Mouse (Mus musculus): ENCODE measurements around the gene Tomm34. TPM values are rescaled to one million over a fixed set of nuclear protein-coding genes. Genes with fewer than 3 reads are reported as not detected.
A peak's percentile ranks its signal among the peaks of the same experiment; 100 is the strongest.

The Tomm34 gene
- total and polyA plus RNA-seq, 2 experiments, result 6.0 to 13.8 TPM

DNA sequence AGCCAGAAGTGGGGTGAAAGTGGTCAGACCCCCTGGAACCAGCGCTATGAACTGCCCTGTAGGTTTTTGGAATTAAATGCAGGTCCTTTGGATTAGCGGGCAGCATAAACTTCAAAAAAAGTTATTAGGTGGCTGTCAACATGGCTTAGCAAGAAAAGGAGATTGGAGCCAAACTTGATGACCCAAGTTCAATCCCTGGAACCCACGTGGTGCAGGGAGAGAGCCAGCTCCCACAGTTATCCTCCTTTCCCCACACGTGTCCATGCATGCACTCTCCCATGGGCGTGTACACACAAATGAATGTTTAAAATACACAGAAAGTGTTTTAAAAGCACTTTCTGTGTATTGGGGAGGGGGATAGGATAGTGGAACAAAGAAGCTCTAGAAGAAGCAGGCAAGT lies 60.5 kb downstream of the Tomm34 start:
- DNase-seq (ENCODE audit: extremely low read depth, low read depth, low spot score), result peak; percentile 64
- 56% methylated on average over 5 of the region's 5 CpGs for WGBS
- H3K27ac ChIP-seq (replicated peaks; ENCODE audit: insufficient read depth, low read depth, low read length), result no peak overlapping the region
- no peak overlapping the region for H3K4me3 ChIP-seq (ENCODE audit: insufficient read depth, low read depth, low read length)
- H3K4me1 ChIP-seq (ENCODE audit: control insufficient read depth, insufficient read depth, low read length), result peaks cover 13% of the 10 kb centered on the region
- no peak overlapping the region for H3K9ac ChIP-seq (ENCODE audit: low read depth, low read length)
- peaks cover 22% of the 10 kb centered on the region; the same call in 1 of the 2 replicates for H3K79me2 ChIP-seq (ENCODE audit: control insufficient read depth, insufficient read depth, low read length)
- H3K36me3 ChIP-seq (ENCODE audit: control insufficient read depth, insufficient read depth, low read length), result peaks cover 34% of the 10 kb centered on the region
- TF ChIP-seq POLR2A (IDR thresholded peaks at IDR 0.05; ENCODE audit: extremely low read depth, insufficient read depth, low read length) (no peak), CTCF (IDR thresholded peaks at IDR 0.05; ENCODE audit: low read depth, low read length) (no peak)
- no peaks in the 10 kb centered on the region for H3K27me3 ChIP-seq (ENCODE audit: control insufficient read depth, insufficient read depth, low read length)

- Histone ChIP-seq H3K79me2 (ENCODE audit: control insufficient read depth, insufficient read depth, low read length) (peaks cover 25% of the 10 kb centered on the region; the same call in 1 of the 2 replicates), H3K27ac (replicated peaks; ENCODE audit: insufficient read depth, low read depth, low read length) (peak overlapping the region; percentile 57), H3K9ac (ENCODE audit: low read depth, low read length) (no peak overlapping the region; the same call in 1 of the 2 replicates), H3K4me3 (ENCODE audit: insufficient read depth, low read depth, low read length) (no peak overlapping the region), H3K27me3 (ENCODE audit: control insufficient read depth, insufficient read depth, low read length) (no peaks in the 10 kb centered on the region), H3K4me1 (ENCODE audit: control insufficient read depth, insufficient read depth, low read length) (peaks cover 13% of the 10 kb centered on the region), H3K36me3 (ENCODE audit: control insufficient read depth, insufficient read depth, low read length) (peaks cover 21% of the 10 kb centered on the region)
- 53% methylated on average over 6 of the region's 6 CpGs for WGBS
- peak; percentile 69 for DNase-seq (ENCODE audit: extremely low read depth, low read depth, low spot score)
- TF ChIP-seq CTCF (IDR thresholded peaks at IDR 0.05; ENCODE audit: low read depth, low read length), result no peak
- no peak for TF ChIP-seq POLR2A (IDR thresholded peaks at IDR 0.05; ENCODE audit: extremely low read depth, insufficient read depth, low read length)
These were observed 61.7 kb downstream of the Tomm34 start for GRCm38 (mm10) chr2:164009227-164009626.

- WGBS, result 76% methylated on average over 2 of the region's 2 CpGs
- peaks cover 12% of the 10 kb centered on the region for H3K36me3 ChIP-seq (ENCODE audit: control insufficient read depth, insufficient read depth, low read length)
- DNase-seq (ENCODE audit: extremely low read depth, low read depth, low spot score), result no peak
- peak overlapping the region; percentile 27; the same call in 1 of the 2 replicates for H3K27ac ChIP-seq (replicated peaks; ENCODE audit: insufficient read depth, low read depth, low read length)
- no peak overlapping the region for H3K9ac ChIP-seq (ENCODE audit: low read depth, low read length)
- H3K4me1 ChIP-seq (ENCODE audit: control insufficient read depth, insufficient read depth, low read length), result peaks cover 13% of the 10 kb centered on the region
- H3K27me3 ChIP-seq (ENCODE audit: control insufficient read depth, insufficient read depth, low read length), result no peaks in the 10 kb centered on the region
- no peak overlapping the region for H3K4me3 ChIP-seq (ENCODE audit: insufficient read depth, low read depth, low read length)
- peaks cover 34% of the 10 kb centered on the region; the same call in 1 of the 2 replicates for H3K79me2 ChIP-seq (ENCODE audit: control insufficient read depth, insufficient read depth, low read length)
- no peak for TF ChIP-seq POLR2A (IDR thresholded peaks at IDR 0.05; ENCODE audit: extremely low read depth, insufficient read depth, low read length)
- TF ChIP-seq CTCF (IDR thresholded peaks at IDR 0.05; ENCODE audit: low read depth, low read length), result no peak
These were observed 62.9 kb downstream of the Tomm34 start for GRCm38 (mm10) chr2:164007987-164008545.

GRCm38 (mm10) chr2:164007547-164007946 lies 63.4 kb downstream of the Tomm34 start:
- H3K27me3 ChIP-seq (ENCODE audit: control insufficient read depth, insufficient read depth, low read length), result no peaks in the 10 kb centered on the region
- whole genome bisulfite sequencing, result 93% methylated on average over 8 of the region's 8 CpGs
- H3K79me2 ChIP-seq (ENCODE audit: control insufficient read depth, insufficient read depth, low read length), result peaks cover 34% of the 10 kb centered on the region; the same call in 1 of the 2 replicates
- peaks cover 9% of the 10 kb centered on the region for H3K36me3 ChIP-seq (ENCODE audit: control insufficient read depth, insufficient read depth, low read length)
- no peak for TF ChIP-seq POLR2A (IDR thresholded peaks at IDR 0.05; ENCODE audit: extremely low read depth, insufficient read depth, low read length)
- TF ChIP-seq CTCF (IDR thresholded peaks at IDR 0.05; ENCODE audit: low read depth, low read length), result no peak
- H3K4me3 ChIP-seq (ENCODE audit: insufficient read depth, low read depth, low read length), result no peak overlapping the region
- H3K27ac ChIP-seq (replicated peaks; ENCODE audit: insufficient read depth, low read depth, low read length), result no peak overlapping the region
- no peak for DNase-seq (ENCODE audit: extremely low read depth, low read depth, low spot score)
- no peak overlapping the region for H3K9ac ChIP-seq (ENCODE audit: low read depth, low read length)
- H3K4me1 ChIP-seq (ENCODE audit: control insufficient read depth, insufficient read depth, low read length), result peaks cover 13% of the 10 kb centered on the region

DNA sequence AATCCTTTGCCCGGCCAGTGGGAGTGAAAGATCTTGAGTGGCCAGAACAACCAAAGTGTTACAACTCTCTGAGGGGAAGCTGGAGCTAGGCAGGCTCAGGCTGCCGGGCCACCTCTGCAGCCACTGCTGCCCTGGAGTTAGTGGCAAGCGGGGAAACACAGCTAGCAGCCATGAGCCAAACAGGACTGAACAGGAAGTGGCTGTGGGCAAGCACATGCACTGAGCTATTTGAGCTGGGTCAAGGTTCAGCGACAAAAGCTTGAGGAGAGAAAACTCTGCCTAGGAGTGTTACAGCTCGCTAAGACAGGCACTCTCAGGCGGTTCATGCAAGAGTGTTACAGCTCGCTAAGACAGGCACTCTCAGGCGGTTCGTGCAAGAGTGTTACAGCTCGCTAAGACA lies 64.0 kb downstream of the Tomm34 start:
- TF ChIP-seq CTCF (IDR thresholded peaks at IDR 0.05; ENCODE audit: low read depth, low read length) (no peak), POLR2A (IDR thresholded peaks at IDR 0.05; ENCODE audit: extremely low read depth, insufficient read depth, low read length) (no peak)

GRCm38 (mm10) chr2:164004503-164004902 lies 66.5 kb downstream of the Tomm34 start:
- peaks cover 8% of the 10 kb centered on the region for H3K4me1 ChIP-seq (ENCODE audit: control insufficient read depth, insufficient read depth, low read length)
- WGBS, result 80% methylated on average over 5 of the region's 5 CpGs
- H3K27me3 ChIP-seq (ENCODE audit: control insufficient read depth, insufficient read depth, low read length), result no peaks in the 10 kb centered on the region
- no peaks in the 10 kb centered on the region for H3K36me3 ChIP-seq (ENCODE audit: control insufficient read depth, insufficient read depth, low read length)
- TF ChIP-seq POLR2A (IDR thresholded peaks at IDR 0.05; ENCODE audit: extremely low read depth, insufficient read depth, low read length), result no peak
- TF ChIP-seq CTCF (IDR thresholded peaks at IDR 0.05; ENCODE audit: low read depth, low read length), result no peak
- H3K4me3 ChIP-seq (ENCODE audit: insufficient read depth, low read depth, low read length), result no peak overlapping the region
- H3K27ac ChIP-seq (replicated peaks; ENCODE audit: insufficient read depth, low read depth, low read length), result no peak overlapping the region
- H3K79me2 ChIP-seq (ENCODE audit: control insufficient read depth, insufficient read depth, low read length), result peaks cover 29% of the 10 kb centered on the region; the same call in 1 of the 2 replicates
- H3K9ac ChIP-seq (ENCODE audit: low read depth, low read length), result no peak overlapping the region
- DNase-seq (ENCODE audit: extremely low read depth, low read depth, low spot score), result no peak

More for the DNA sequence above, 64.0 kb downstream of the Tomm34 start:
- Histone ChIP-seq H3K4me1 (ENCODE audit: control insufficient read depth, insufficient read depth, low read length) (peaks cover 13% of the 10 kb centered on the region), H3K4me3 (ENCODE audit: insufficient read depth, low read depth, low read length) (no peak overlapping the region), H3K27me3 (ENCODE audit: control insufficient read depth, insufficient read depth, low read length) (no peaks in the 10 kb centered on the region), H3K27ac (replicated peaks; ENCODE audit: insufficient read depth, low read depth, low read length) (no peak overlapping the region), H3K9ac (ENCODE audit: low read depth, low read length) (no peak overlapping the region), H3K79me2 (ENCODE audit: control insufficient read depth, insufficient read depth, low read length) (peaks cover 34% of the 10 kb centered on the region; the same call in 1 of the 2 replicates), H3K36me3 (ENCODE audit: control insufficient read depth, insufficient read depth, low read length) (peaks cover 3% of the 10 kb centered on the region; the same call in 1 of the 2 replicates)
- peak; percentile 67 for DNase-seq (ENCODE audit: extremely low read depth, low read depth, low spot score)
- WGBS, result 48% methylated on average over 10 of the region's 10 CpGs

Other genes with a start within 250 kb of the Tomm34 start
- not detected in 2 replicates for gene Kcnk15, start 217.5 kb downstream of the Tomm34 start, total RNA-seq (2014; rRNA removed)
- not detected in 2 replicates for gene Kcnk15, start 217.5 kb downstream of the Tomm34 start, polyA plus RNA-seq (2012; rRNA removed)
- 0.09 and 0.20 TPM in 2 replicates for gene Rims4, start 152.5 kb downstream of the Tomm34 start, total RNA-seq (2014; rRNA removed)
- gene Rims4, start 152.5 kb downstream of the Tomm34 start, polyA plus RNA-seq (2012; rRNA removed), result 0.02 and 0.04 TPM in 2 replicates
- gene Ywhab, start 76.2 kb downstream of the Tomm34 start, total RNA-seq (2014; rRNA removed), result 36.3 and 42.6 TPM in 2 replicates
- 16.9 and 17.2 TPM in 2 replicates for gene Ywhab, start 76.2 kb downstream of the Tomm34 start, polyA plus RNA-seq (2012; rRNA removed)
- gene Pabpc1l, start 45.7 kb downstream of the Tomm34 start, total RNA-seq (2014; rRNA removed), result under 0.01 TPM in 1 of 2 replicates, not detected in the other
- not detected in 2 replicates for gene Pabpc1l, start 45.7 kb downstream of the Tomm34 start, polyA plus RNA-seq (2012; rRNA removed)
- 10.1 and 13.9 TPM in 2 replicates for gene Stk4, start 847 bp downstream of the Tomm34 start, total RNA-seq (2014; rRNA removed)
- 4.7 and 6.3 TPM in 2 replicates for gene Stk4, start 847 bp downstream of the Tomm34 start, polyA plus RNA-seq (2012; rRNA removed)
- not detected in 2 replicates for gene Kcns1, start 99.9 kb upstream of the Tomm34 start, total RNA-seq (2014; rRNA removed)
- not detected in 2 replicates for gene Kcns1, start 99.9 kb upstream of the Tomm34 start, polyA plus RNA-seq (2012; rRNA removed)
- gene Wfdc5, start 111.6 kb upstream of the Tomm34 start, total RNA-seq (2014; rRNA removed), result not detected in 2 replicates
- gene Wfdc5, start 111.6 kb upstream of the Tomm34 start, polyA plus RNA-seq (2012; rRNA removed), result not detected in 2 replicates
- not detected in 2 replicates for gene Wfdc12, start 119.4 kb upstream of the Tomm34 start, total RNA-seq (2014; rRNA removed)
- gene Wfdc12, start 119.4 kb upstream of the Tomm34 start, polyA plus RNA-seq (2012; rRNA removed), result not detected in 2 replicates
- gene Wfdc15a, start 129.0 kb upstream of the Tomm34 start, total RNA-seq (2014; rRNA removed), result not detected in 2 replicates
- gene Wfdc15a, start 129.0 kb upstream of the Tomm34 start, polyA plus RNA-seq (2012; rRNA removed), result not detected in 2 replicates
- gene Wfdc15b, start 150.5 kb upstream of the Tomm34 start, total RNA-seq (2014; rRNA removed), result 0.28 TPM in 1 of 2 replicates, not detected in the other
- 0.24 TPM in 1 of 2 replicates, not detected in the other for gene Wfdc15b, start 150.5 kb upstream of the Tomm34 start, polyA plus RNA-seq (2012; rRNA removed)
- not detected in 2 replicates for gene Svs2, start 167.3 kb upstream of the Tomm34 start, total RNA-seq (2014; rRNA removed)
- gene Svs2, start 167.3 kb upstream of the Tomm34 start, polyA plus RNA-seq (2012; rRNA removed), result not detected in 2 replicates
- not detected in 2 replicates for gene Svs3b, start 185.5 kb upstream of the Tomm34 start, total RNA-seq (2014; rRNA removed)
- gene Svs3b, start 185.5 kb upstream of the Tomm34 start, polyA plus RNA-seq (2012; rRNA removed), result not detected in 2 replicates
- gene Svs4, start 207.3 kb upstream of the Tomm34 start, total RNA-seq (2014; rRNA removed), result not detected in 2 replicates
- not detected in 2 replicates for gene Svs4, start 207.3 kb upstream of the Tomm34 start, polyA plus RNA-seq (2012; rRNA removed)
- not detected in 2 replicates for gene Svs3a, start 218.1 kb upstream of the Tomm34 start, total RNA-seq (2014; rRNA removed)
- not detected in 2 replicates for gene Svs3a, start 218.1 kb upstream of the Tomm34 start, polyA plus RNA-seq (2012; rRNA removed)
- gene Svs6, start 245.6 kb upstream of the Tomm34 start, total RNA-seq (2014; rRNA removed), result not detected in 2 replicates
- gene Svs6, start 245.6 kb upstream of the Tomm34 start, polyA plus RNA-seq (2012; rRNA removed), result not detected in 2 replicates